Mouse (Mus musculus): ENCODE measurements around the gene Dimt1.

DNA sequence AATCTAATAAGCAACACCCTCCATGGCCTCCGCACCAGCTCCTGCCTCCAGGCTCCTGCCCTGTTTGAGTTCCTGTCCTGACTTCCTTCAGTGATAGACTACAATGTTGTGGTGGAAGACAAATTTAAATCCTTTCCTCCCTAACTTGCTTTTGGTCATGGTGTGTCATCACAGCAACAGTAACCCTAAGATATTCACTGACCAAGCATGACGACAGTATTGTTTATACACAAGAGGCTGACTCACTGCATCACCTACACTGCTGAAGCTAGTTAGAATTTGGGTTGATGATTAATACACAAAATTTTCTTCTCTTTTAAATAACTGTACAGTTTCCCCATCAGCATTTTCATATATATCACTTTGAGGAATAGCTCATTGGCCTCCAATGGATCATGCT, 56.3 kb downstream of the Dimt1 start:
- TF ChIP-seq CTCF (conservative IDR thresholded peaks at IDR 0.05; ENCODE audit: insufficient read depth, insufficient read length, low read depth, low read length) (no peak), POLR2A (IDR thresholded peaks at IDR 0.05; ENCODE audit: low read depth, low read length) (no peak)
